Mouse (Mus musculus): ENCODE results near the gene Atp2b2. TPM values are rescaled to one million over a fixed set of nuclear protein-coding genes. Genes with fewer than 3 reads are reported as not detected.

Gene Atp2b2
- polyA plus RNA-seq, 1 experiment from 2014 or later = 13.5 TPM

GRCm38 (mm10) chr6:113970900-113971299 lies 71.5 kb downstream of the Atp2b2 start:
- Histone ChIP-seq H3K36me3 (no peaks in the 10 kb centered on the region), H3K9ac (replicated peaks) (no peak overlapping the region), H3K4me3 (replicated peaks) (no peak overlapping the region), H3K4me1 (replicated peaks) (peaks cover 11% of the 10 kb centered on the region), H3K4me2 (replicated peaks) (no peak overlapping the region), H3K27me3 (no peaks in the 10 kb centered on the region), H3K27ac (no peak overlapping the region), H3K9me3 (no peaks in the 10 kb centered on the region)
- no peak for ATAC-seq
- WGBS = 77% methylated on average over 2 of the region's 2 CpGs

GRCm38 (mm10) chr6:113970464-113970863 lies 71.9 kb downstream of the Atp2b2 start:
- Histone ChIP-seq H3K9ac (replicated peaks) (no peak overlapping the region), H3K4me2 (replicated peaks) (no peak overlapping the region), H3K9me3 (no peaks in the 10 kb centered on the region), H3K27me3 (no peaks in the 10 kb centered on the region), H3K4me1 (replicated peaks) (peaks cover 15% of the 10 kb centered on the region), H3K36me3 (no peaks in the 10 kb centered on the region), H3K4me3 (replicated peaks) (no peak overlapping the region), H3K27ac (no peak overlapping the region)
- WGBS = 57% methylated on average over 9 of the region's 9 CpGs
- ATAC-seq = no peak

- H3K9ac ChIP-seq (replicated peaks) = no peak overlapping the region
- no peaks in the 10 kb centered on the region for H3K36me3 ChIP-seq
- H3K4me3 ChIP-seq (replicated peaks) = no peak overlapping the region
- H3K27me3 ChIP-seq = no peaks in the 10 kb centered on the region
- no peak overlapping the region for H3K27ac ChIP-seq
- H3K9me3 ChIP-seq = no peaks in the 10 kb centered on the region
- peaks cover 17% of the 10 kb centered on the region for H3K4me1 ChIP-seq (replicated peaks)
- no peak overlapping the region for H3K4me2 ChIP-seq (replicated peaks)
- no peak for ATAC-seq
- 27% methylated on average over 3 of the region's 3 CpGs for WGBS
Measured at GRCm38 (mm10) chr6:113969751-113970150, 72.7 kb downstream of the Atp2b2 start.

- Histone ChIP-seq H3K9ac (replicated peaks) (no peak overlapping the region), H3K27me3 (no peaks in the 10 kb centered on the region), H3K36me3 (no peaks in the 10 kb centered on the region), H3K4me2 (replicated peaks) (no peak overlapping the region), H3K4me1 (replicated peaks) (peaks cover 23% of the 10 kb centered on the region), H3K9me3 (no peaks in the 10 kb centered on the region), H3K27ac (no peak overlapping the region), H3K4me3 (replicated peaks) (no peak overlapping the region)
- 19% methylated on average over 3 of the region's 3 CpGs for WGBS
- no peak for ATAC-seq
Measured at GRCm38 (mm10) chr6:113962811-113963210, 79.6 kb downstream of the Atp2b2 start.

- Histone ChIP-seq H3K36me3 (no peaks in the 10 kb centered on the region), H3K9me3 (no peaks in the 10 kb centered on the region), H3K4me2 (replicated peaks) (no peak overlapping the region), H3K27me3 (no peaks in the 10 kb centered on the region), H3K4me3 (replicated peaks) (no peak overlapping the region), H3K4me1 (replicated peaks) (peaks cover 29% of the 10 kb centered on the region), H3K9ac (replicated peaks) (no peak overlapping the region), H3K27ac (no peak overlapping the region)
- WGBS = 73% methylated on average over 2 of the region's 2 CpGs
- ATAC-seq = no peak
Measured at GRCm38 (mm10) chr6:113961658-113962057, 80.8 kb downstream of the Atp2b2 start.

- Histone ChIP-seq H3K4me1 (replicated peaks) (peaks cover 17% of the 10 kb centered on the region), H3K27ac (no peak overlapping the region), H3K27me3 (no peaks in the 10 kb centered on the region), H3K36me3 (no peaks in the 10 kb centered on the region), H3K9ac (replicated peaks) (no peak overlapping the region), H3K4me2 (replicated peaks) (no peak overlapping the region), H3K9me3 (no peaks in the 10 kb centered on the region), H3K4me3 (replicated peaks) (no peak overlapping the region)
- 65% methylated on average over 1 of the region's 1 CpGs for WGBS
- no peak for ATAC-seq
Measured at GRCm38 (mm10) chr6:113959336-113959735, 83.1 kb downstream of the Atp2b2 start.

GRCm38 (mm10) chr6:113958714-113959113 lies 83.7 kb downstream of the Atp2b2 start:
- WGBS = 57% methylated on average over 2 of the region's 2 CpGs
- no peak overlapping the region for H3K9ac ChIP-seq (replicated peaks)
- no peaks in the 10 kb centered on the region for H3K27me3 ChIP-seq
- no peaks in the 10 kb centered on the region for H3K9me3 ChIP-seq
- peaks cover 17% of the 10 kb centered on the region for H3K4me1 ChIP-seq (replicated peaks)
- H3K4me3 ChIP-seq (replicated peaks) = no peak overlapping the region
- ATAC-seq = no peak
- no peak overlapping the region for H3K27ac ChIP-seq
- no peak overlapping the region for H3K4me2 ChIP-seq (replicated peaks)
- H3K36me3 ChIP-seq = no peaks in the 10 kb centered on the region

- Histone ChIP-seq H3K4me3 (replicated peaks) (no peak overlapping the region), H3K27me3 (no peaks in the 10 kb centered on the region), H3K36me3 (no peaks in the 10 kb centered on the region), H3K9ac (replicated peaks) (no peak overlapping the region), H3K9me3 (no peaks in the 10 kb centered on the region), H3K27ac (no peak overlapping the region), H3K4me1 (replicated peaks) (peaks cover 17% of the 10 kb centered on the region), H3K4me2 (replicated peaks) (no peak overlapping the region)
- ATAC-seq = no peak
- whole genome bisulfite sequencing = 91% methylated on average over 5 of the region's 5 CpGs
Measured at GRCm38 (mm10) chr6:113958003-113958402, 84.4 kb downstream of the Atp2b2 start.

GRCm38 (mm10) chr6:113957232-113957940 lies 85.0 kb downstream of the Atp2b2 start:
- no peak overlapping the region for H3K27ac ChIP-seq
- H3K4me1 ChIP-seq (replicated peaks) = peaks cover 17% of the 10 kb centered on the region
- no peak overlapping the region for H3K4me2 ChIP-seq (replicated peaks)
- no peak overlapping the region for H3K9ac ChIP-seq (replicated peaks)
- ATAC-seq = no peak
- no peaks in the 10 kb centered on the region for H3K36me3 ChIP-seq
- H3K27me3 ChIP-seq = no peaks in the 10 kb centered on the region
- no peak overlapping the region for H3K4me3 ChIP-seq (replicated peaks)
- H3K9me3 ChIP-seq = no peaks in the 10 kb centered on the region
- WGBS = 82% methylated on average over 19 of the region's 19 CpGs

GRCm38 (mm10) chr6:113947515-113947914 lies 94.9 kb downstream of the Atp2b2 start:
- no peak overlapping the region for H3K4me2 ChIP-seq (replicated peaks)
- no peak overlapping the region for H3K9ac ChIP-seq (replicated peaks)
- H3K4me3 ChIP-seq (replicated peaks) = no peak overlapping the region
- no peaks in the 10 kb centered on the region for H3K36me3 ChIP-seq
- ATAC-seq = no peak
- H3K27ac ChIP-seq = no peak overlapping the region
- 87% methylated on average over 8 of the region's 8 CpGs for WGBS
- H3K27me3 ChIP-seq = peaks cover 9% of the 10 kb centered on the region
- H3K9me3 ChIP-seq = no peaks in the 10 kb centered on the region
- H3K4me1 ChIP-seq (replicated peaks) = no peaks in the 10 kb centered on the region

- Histone ChIP-seq H3K27ac (no peak overlapping the region), H3K4me2 (replicated peaks) (no peak overlapping the region), H3K36me3 (no peaks in the 10 kb centered on the region), H3K9ac (replicated peaks) (no peak overlapping the region), H3K4me3 (replicated peaks) (no peak overlapping the region), H3K27me3 (peaks cover 30% of the 10 kb centered on the region), H3K9me3 (no peaks in the 10 kb centered on the region), H3K4me1 (replicated peaks) (peaks cover 6% of the 10 kb centered on the region)
- ATAC-seq = 0 out of 2 replicates have a peak, but pooled peaks have one; percentile 19
- 34% methylated on average over 12 of the region's 12 CpGs for WGBS
Measured at GRCm38 (mm10) chr6:113942355-113942754, 100.1 kb downstream of the Atp2b2 start.

GRCm38 (mm10) chr6:113941324-113941723 lies 101.1 kb downstream of the Atp2b2 start:
- Histone ChIP-seq H3K4me3 (replicated peaks) (no peak overlapping the region), H3K4me2 (replicated peaks) (no peak overlapping the region), H3K4me1 (replicated peaks) (peaks cover 17% of the 10 kb centered on the region), H3K27me3 (peaks cover 30% of the 10 kb centered on the region), H3K36me3 (no peaks in the 10 kb centered on the region), H3K9ac (replicated peaks) (no peak overlapping the region), H3K27ac (no peak overlapping the region), H3K9me3 (no peaks in the 10 kb centered on the region)
- WGBS = 95% methylated on average over 5 of the region's 5 CpGs
- no peak for ATAC-seq

- 90% methylated on average over 8 of the region's 8 CpGs for WGBS
- Histone ChIP-seq H3K27ac (no peak overlapping the region), H3K4me2 (replicated peaks) (no peak overlapping the region), H3K27me3 (peaks cover 41% of the 10 kb centered on the region), H3K36me3 (no peaks in the 10 kb centered on the region), H3K9me3 (no peaks in the 10 kb centered on the region), H3K9ac (replicated peaks) (no peak overlapping the region), H3K4me1 (replicated peaks) (peaks cover 20% of the 10 kb centered on the region), H3K4me3 (replicated peaks) (no peak overlapping the region)
- no peak for ATAC-seq
Measured at GRCm38 (mm10) chr6:113939442-113939841, 103.0 kb downstream of the Atp2b2 start.
